Mouse (Mus musculus) c-Kit-negative CD71-positive TER-119-positive erythroid progenitor cells, embryonic 14.5 days (primary cell): ENCODE results near the gene Ank2.
"Not testable (repeated sequence)": the region's sequence is repeated elsewhere in the genome, so short reads cannot be mapped to it uniquely, and the experiment has no call there.

Experiments
- DNase-seq: peaks from one replicate; pipeline ENCODE4 v3.0.0-alpha.2; 2013; ENCODE audit warnings: low read depth, low spot score

The Ank2 gene

DNA sequence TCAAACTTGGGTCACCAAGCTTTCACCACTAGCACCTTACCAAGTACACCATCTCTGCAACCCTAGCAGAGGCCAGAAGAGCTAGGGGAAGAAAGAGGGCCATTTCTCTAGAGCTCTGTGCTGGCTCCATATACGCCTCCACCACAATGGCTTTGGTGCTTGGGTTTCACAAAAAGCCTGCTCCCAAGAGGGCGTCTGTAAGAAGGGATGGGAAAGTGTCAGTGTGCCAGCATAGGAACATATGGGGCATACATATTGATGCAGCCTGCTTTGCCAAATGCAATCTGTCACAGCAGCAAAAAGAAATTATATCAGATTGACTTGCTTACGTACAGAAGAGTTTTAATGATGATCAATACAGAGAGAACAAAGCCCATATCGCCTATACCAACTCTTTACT, 82.2 kb downstream of the Ank2 start:
- no peak for DNase-seq

DNA sequence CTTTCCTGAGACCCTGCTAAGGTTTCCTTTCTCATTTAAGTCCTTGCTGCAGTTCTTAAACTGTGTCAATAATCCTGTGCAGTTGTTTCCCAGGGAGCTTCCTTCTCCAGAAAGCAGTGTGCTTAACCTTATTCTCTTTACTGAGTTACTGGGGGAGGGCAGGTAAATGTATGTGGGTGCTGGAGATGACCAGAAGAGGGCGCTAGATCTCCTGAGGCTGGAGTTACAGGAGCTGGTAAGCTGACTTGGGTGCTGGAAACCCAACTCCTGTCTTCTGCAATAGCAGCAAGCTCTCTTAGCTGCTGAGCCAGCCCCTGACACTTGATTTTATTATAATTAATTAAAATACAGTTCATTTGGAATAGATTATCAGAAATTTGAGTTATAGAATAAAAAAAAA, 84.7 kb downstream of the Ank2 start:
- DNase-seq, result no peak

DNA sequence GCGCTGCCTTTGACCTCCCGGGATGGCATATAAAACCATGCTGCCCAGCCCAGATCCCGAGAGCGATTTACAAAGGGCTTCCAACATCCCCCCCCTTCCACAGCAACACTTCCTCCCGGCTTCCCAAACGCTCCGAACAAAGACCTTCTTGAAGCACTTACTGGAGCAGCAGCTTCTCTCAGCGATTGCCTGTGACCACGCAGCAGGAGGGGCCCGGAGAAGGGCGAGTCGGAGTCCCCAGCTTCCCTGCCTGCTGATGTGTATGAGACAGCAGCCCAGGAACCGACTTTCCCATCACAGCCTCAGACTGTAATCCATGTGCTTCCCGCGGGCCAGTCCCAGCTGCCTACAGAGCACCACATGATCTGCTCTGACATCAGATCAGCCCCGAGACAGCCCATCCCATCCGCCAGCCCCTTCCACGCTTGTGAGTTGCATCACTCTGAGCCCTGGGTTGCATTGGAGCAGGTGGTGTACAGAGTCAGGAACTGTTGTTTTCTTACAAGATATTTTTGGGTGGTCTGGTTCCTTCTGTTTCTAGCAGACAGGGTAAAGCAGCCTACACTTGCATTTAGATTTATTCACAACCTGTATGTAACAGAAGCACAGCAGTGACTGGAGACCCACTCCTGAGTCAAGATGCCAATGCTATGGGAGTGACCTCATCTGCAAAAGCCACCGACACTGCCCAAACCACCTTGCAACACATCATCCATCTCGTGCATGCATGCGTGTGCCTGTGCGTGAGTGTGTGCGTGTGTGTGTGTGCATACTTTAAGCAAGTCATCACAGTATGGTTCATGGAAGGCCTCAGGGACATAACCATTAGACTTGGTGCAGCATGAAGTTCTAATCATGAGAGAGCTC, 90.2 kb downstream of the Ank2 start:
- DNase-seq, result no peak

DNA sequence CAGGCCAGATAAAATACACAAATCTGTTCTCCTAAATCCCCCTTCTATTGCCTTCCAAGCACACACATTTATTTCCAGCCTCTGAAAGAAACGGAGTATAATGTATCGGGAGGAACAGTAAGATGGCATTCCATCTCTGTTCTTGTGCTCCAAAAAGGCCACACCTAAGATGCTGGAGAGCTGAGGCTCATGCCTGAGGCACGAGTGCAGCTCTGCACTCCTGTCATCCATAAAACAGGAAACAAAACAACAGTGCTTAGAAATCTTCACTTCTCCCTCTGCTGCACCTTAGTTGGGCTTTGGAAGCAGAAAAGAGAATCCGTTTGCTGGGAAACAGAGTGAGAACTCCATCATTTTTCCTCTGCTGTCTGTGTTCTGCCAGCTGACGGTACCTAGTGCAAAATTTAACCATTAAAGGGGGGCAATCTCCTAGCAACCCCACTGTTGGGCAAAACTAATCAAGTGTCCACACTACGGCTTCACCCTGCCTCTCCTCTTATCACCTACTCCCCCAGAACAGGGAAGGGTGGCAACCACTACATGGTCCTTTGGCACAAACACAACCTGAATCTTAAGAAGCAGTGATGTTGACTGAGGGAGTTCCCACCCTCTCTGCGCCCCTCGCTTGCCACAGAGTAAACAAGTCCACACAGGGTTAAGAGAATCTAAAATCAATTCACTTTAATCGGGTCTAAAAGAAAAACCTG, 91.1 kb downstream of the Ank2 start:
- DNase-seq, result no peak

DNA sequence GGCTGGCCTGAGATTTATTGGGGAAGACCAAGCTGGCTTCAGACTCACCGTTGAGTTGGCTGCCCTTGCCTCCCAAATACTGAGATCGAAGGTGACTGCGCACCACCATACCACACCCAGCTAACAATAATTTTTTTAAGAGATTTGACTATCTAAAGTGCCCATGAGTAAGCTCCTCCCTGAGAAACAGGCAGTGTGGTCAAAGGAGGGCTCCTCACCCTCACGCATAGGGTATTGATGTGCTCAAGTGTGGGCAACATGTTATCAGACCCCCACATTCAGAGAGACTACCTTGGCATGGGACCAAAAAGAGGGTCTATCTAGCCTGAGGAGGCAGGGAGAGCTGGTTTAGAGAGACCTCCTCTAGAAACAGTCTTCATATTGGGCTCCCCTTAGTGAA, 92.3 kb downstream of the Ank2 start:
- DNase-seq, result no peak

DNA sequence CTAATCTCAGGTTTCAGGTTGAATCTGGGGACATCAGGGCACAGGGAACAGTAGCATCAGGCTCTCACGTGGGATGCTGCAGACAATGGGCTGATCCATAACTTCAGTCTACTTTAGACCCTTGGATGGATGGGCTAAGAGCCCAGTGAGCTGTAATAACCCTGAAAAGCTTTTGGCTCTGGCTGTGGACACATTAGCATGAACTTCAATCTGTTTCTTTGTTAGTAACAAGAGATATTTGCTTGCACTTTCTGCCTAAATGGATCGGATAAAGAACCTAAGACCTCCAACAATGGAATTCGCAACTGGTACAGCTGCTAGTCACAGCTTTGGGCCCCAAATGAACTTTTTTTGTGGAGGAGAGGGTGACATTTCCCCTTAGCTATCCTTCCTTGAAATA, 94.8 kb downstream of the Ank2 start:
- DNase-seq, result no peak

DNA sequence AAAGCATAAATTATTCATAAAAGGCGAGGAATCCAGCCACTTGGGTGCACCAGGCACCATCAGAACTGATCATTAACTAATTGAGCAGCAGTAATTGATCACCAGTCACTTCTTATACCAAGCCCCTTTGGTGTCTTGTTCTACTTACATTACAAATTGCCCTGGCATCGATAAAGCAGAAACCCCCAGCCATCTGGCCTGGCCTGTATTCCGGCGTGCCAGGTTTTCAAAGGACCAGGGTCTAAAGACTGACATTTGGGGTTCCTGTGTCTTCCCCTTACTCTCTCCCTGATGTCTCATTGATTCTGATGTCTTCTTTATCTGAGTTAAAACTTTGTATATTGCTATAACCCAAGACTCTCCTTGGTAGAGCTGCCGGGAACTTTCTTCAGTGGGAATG, 98.2 kb downstream of the Ank2 start:
- no peak for DNase-seq

DNA sequence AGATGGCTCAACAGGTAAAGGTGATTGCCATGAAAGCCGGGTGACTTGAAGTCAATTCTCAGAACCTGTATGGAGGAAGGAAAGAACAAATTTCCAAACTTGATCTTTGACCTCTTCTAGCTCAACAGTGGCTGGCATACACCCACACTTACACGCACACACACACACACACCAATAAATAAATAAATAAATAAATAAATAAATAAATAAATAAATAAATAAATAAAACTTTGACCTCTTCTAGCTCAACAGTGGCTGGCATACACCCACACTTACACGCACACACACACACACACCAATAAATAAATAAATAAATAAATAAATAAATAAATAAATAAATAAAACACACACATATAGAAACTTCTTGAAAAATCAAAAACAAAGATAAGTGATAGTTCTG, 98.7 kb downstream of the Ank2 start:
- not testable (repeated sequence) for DNase-seq

DNA sequence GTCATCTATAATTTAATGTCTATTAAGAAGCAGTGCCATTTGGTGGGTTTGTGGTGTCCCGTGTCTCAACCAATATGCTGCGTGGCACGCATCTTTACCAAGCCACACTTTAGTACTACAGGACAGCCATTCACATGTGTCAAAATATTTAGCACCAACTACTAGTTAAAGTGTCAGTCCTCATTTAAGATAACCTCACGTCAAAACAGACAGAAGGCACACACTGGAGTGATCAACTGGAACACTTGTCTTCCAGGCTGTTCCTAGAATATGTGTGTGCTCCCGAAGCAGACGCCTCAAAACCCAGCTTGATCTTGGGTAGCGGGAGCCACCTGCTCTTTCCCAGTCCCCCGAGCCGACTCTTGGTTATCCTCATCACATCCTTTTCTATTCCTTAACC, 101.4 kb downstream of the Ank2 start:
- no peak for DNase-seq

DNA sequence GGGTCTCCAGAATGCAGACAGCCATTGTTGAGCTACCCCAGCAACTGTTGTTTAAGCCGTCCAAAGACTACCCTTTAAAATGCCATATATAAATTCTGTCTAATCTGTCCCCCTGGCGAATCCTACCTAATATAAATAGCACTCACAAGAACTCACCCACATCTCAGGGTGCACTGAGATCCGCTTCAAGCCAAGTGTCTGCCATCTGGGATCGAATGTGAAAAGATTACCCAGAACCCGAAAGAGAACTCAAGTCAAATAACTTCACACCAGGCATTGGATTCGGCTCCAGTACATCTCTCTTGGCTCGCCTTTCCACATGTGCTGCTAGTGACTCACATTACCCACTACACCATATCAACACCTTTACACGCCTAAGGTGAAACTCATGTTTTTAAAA, 103.9 kb downstream of the Ank2 start:
- DNase-seq, result no peak

DNA sequence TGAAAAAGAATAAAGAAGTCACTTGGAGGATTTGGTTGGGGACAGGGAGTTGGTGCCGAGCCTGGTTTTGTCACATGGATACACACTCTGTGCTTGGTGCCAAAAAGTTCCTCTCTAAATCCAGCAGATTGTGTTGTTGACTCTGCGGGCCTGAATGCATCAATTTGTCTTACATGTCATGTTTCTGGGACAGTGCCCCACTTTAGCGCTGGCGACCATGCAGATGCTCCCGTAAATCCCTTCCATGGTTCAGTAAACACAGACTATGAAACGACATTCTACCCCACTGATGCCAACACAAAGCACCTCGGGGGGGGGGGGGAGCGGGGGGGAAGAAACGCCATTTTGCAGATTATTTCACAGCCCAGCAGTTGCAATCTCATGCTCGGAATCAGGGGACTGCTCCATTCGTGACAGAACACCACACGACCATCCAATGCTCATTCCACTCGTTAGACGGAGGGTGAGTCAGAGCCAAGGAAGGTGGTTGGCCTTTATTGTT, 112.1 kb downstream of the Ank2 start:
- no peak for DNase-seq

DNA sequence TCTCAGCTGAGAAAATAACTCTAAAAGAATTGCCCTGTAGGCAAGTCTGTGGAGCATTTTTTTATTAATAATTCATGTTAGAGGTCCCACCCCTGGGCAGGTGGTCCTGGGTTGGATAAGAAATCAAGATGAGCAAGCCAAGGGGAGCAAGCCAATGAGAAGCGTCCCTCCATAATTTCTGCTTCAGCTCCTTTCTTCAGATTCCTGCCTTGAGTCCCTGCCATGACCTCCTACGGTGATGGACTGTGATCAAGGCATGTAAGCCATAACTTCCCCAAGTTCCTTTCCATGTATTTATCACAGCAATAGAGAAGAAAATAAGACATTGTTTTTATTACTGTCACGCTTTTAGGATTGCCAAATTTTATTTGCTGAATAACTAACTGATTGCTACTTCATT, 115.9 kb downstream of the Ank2 start:
- DNase-seq, result no peak

DNA sequence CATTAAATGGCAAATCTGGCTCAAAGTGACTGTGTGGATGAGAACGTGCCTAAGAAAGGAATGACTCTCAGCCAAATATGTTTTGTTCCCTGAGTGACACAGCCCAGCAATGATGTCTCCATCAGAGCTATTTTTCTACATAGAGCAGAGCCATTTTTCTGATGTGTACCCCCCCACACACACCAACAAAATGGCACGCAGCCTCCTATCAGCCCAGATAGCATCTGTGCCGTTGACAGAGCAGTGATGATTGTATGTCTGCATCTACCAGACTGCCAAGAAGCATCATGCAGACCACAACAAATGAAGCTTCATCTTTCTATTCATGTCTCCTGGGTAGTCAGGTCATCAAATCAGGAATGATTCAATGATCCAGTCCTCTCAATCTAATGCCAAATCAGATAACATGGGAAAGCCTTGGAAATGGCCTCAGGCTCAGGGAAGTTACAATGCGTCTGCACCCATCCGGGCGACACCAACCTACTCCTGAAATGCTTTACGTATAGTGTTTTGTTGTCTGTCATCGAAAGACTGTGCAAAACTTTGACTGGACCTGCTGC, 122.2 kb downstream of the Ank2 start:
- no peak for DNase-seq

DNA sequence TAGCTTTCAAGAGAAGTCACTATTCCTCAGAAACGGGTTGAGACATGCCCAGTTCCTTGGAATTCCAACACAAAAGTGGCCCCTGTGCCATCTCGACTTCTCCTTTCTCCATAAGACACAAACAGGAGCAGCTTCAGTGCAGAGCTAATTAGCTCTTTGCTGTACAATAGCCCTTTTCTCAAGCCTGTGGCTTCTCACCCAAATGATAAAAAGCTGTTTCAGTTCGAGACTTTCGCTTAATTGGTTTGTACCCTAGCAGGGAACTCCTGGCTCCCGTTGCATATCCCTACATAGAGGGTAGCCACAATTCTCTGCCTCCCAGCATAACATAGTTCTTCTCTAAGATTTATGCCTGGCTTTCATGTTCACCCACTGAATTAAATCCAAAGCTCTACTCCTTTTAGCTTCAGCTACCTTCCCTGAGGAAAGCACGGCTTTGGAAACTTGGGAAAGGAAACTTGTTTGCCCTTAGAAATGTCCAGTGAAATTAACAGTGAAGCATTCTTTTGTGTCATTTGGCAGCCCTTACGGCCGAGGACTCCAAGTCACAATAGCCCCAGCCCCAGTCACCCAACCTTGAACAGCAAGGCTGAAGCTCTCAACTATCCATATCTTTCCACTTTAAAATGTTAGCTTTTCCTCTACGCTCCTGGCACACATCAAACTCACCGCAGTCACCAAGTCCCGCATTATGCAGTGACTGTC, 123.0 kb downstream of the Ank2 start:
- DNase-seq, result no peak

DNA sequence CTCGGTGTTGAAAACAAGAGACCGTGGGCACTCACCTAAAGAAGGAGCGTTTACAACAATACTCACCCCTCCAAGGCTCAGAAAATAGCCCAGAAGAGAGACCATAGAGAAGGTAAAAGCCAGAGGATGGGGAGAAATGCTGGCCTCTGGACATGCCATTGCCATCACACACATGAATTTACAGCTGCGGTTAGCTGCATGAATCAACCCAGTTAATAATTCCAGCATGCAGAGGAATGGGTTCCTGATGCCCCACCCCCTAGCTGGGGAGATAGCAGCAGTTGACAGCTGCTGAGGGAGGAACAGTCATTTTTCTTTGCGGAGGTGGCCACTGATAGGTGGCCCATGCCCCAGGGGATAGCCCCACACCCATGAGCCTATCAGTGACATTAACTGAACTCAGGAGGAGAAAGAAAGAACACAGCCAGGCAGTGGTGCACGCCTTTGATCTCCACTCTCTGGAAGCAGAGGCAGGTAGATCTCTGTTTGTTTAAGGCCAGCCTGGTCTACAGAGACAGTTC, 124.9 kb downstream of the Ank2 start:
- DNase-seq, result no peak

DNA sequence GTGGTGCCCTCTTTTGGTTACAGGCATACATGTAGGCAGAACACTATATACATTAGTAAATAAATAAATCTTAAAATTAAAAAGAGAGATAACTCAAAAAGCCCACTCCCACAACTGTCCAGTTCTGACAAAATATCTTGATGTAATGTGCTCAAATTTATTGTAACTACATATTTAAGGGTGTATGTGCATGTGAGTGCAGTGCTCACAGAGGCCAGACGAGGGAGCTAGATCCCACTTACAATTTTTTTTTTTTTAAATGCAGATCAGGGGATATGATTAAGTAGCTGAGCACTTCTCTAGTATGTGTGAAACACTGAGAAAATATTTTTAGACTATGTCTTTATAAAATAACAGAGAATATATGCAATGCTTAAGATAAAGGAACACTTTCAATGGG, 127.4 kb downstream of the Ank2 start:
- DNase-seq, result no peak

DNA sequence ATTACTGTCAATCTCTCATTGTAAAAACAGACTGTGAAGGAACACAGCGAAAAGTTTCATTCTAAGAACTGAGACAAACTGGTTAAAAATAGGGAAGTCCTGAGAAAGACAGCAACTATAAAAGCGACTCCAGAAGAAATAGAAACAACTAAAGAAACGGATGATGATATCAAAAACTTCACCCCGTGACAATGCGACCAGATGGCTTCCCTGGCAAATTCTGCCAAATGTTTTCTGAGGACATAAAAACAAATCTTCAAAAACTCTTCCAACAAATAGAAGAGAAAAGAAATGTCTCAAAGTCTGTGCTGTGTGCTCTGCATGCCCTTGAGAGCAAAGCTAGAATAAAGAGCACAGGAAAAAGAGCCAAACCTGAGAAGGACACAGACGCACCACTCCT, 129.6 kb downstream of the Ank2 start:
- no peak for DNase-seq

DNA sequence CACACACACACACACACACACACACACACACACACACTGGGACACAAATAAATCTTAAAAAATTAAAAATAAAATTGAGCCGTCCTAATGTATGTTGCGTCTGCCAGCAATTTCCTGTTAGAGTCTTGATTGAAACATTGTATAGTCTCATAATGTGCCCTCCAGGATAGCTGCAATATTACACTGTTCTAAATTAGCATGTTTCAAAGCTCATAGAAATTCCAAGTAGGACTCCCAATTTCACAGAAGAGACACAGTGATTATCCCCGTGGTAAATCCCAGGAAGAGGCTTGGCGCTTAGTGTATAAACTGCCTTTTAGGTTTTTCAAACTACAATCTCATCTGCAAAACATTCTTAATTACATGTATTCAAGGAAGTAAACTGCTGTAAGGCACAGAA, 131.7 kb downstream of the Ank2 start:
- no peak for DNase-seq

DNA sequence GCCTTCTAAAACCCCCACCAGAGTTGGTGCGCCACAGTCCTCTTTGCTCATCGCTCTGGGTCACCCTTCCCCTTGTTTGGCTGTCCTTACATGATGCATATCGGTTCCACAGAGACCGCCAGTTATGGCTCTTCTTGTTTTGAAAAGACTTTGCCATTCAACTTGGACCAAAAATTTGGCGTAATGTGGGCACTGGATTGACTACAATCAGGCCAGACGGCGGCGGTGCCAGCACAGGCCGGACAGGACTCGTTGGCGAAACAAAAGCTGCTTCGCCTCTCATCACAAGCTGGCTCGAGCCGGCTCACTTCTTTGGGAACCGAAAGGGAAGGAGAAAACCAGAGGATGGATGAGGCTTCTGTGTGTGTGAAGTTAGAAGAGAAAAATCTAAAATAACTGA, 135.6 kb downstream of the Ank2 start:
- no peak for DNase-seq

DNA sequence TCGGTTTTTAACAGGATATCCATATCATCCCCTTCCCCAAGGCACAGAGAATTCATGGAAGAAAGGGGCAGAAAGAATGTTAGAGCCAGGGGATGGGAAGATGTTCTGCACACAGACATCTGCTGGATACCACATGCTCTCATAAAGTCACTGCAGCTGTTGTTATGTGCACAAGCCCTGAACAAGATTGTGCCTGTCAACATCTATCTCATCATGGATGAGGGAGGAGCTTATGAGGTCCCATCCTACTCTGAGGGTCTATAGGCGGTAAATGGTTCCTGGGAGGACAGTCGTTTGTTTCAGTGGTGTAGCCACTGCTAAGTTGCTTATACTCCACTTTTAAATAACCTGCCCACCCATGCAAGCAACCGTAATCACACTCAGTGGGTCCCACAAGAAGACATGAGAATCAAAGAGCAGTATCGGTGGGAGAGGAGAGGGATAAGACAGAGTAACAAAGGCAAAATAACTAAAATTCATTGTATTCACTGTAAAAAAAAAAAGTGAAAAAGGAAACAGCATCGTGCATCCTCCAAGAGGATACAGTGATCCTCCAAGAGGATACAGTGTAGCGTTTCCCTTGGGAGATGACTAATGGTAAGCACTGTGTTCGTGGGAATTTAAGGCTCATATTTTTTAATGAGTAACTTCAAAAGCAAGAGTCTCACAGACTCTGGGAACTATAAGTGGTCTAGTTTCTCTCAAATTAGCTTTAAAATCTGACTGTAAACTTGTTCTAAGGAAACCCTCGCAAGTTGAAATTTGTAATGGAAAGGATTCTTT, 136.3 kb downstream of the Ank2 start:
- DNase-seq, result no peak

DNA sequence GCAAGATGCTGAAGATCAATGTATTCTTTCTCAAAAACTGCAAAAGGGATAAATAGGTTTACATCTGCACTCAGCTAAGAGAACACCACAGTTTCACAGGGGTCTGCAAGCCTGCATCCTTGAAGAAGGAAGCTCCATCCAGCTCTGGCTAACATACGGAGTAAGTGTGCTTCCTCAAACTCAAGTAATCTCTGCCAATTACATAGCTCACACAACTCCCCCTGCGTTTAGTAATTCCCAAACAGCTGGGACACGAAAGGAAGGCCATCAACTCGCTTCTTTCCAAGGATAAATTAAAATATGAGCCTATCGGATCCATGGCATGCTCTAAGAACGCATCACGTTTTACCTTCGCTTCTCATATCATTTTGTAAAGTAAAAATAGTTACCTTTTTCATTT, 137.3 kb downstream of the Ank2 start:
- no peak for DNase-seq
